Mouse (Mus musculus) heart, postnatal 14 days (tissue): ENCODE results near the gene Cdc6. TPM values are rescaled to one million over a fixed set of nuclear protein-coding genes. Genes with fewer than 3 reads are reported as not detected.

Experiments
- DNase-seq, 2 experiments: peaks; one replicate each; pipeline ENCODE4 v3.0.0; 2021 to 2022
- intact Hi-C: fragments of 180-260 bp; cut with DNase I; formaldehyde crosslinking; loops from one replicate; pipeline ENCODE4 v1.15.1; 2025
- total RNA-seq, 2 experiments: library from RNA; stranded (reverse); gene quantifications; 2 replicates each; pipeline ENCODE4 v1.2.3; 2021

Gene Cdc6
- total RNA-seq, 2 experiments from 2014 or later: 0.72 to 2.2 TPM

GRCm38 (mm10) chr11:98941341-98941825 lies 33.8 kb downstream of the Cdc6 start:
- intact Hi-C loops: no loop called here
- DNase-seq: peak; percentile 79 to 87

GRCm38 (mm10) chr11:98941826-98942550 lies 34.4 kb downstream of the Cdc6 start:
- DNase-seq: peak; percentile 84 to 90
- intact Hi-C loops: no loop called here

- DNase-seq: no peak
- intact Hi-C loops: no loop called here
These were observed 34.9 kb downstream of the Cdc6 start for GRCm38 (mm10) chr11:98942555-98942922.

- peak; percentile 76 to 79 for DNase-seq
- intact Hi-C loops: no loop called here
These were observed 35.5 kb downstream of the Cdc6 start for GRCm38 (mm10) chr11:98942923-98943641.

- peak in 1 of 2 experiments; percentile 60 for DNase-seq
- intact Hi-C loops: no loop called here
These were observed 36.3 kb downstream of the Cdc6 start for GRCm38 (mm10) chr11:98943741-98944461.

GRCm38 (mm10) chr11:98944897-98945604 lies 37.5 kb downstream of the Cdc6 start:
- DNase-seq: peak in 1 of 2 experiments; percentile 12
- intact Hi-C loops: no loop called here

- DNase-seq: peak; percentile 19 to 47
- intact Hi-C loops: no loop called here
These were observed 38.0 kb downstream of the Cdc6 start for GRCm38 (mm10) chr11:98945605-98945977.

GRCm38 (mm10) chr11:98947969-98948569 lies 40.5 kb downstream of the Cdc6 start:
- no peak for DNase-seq
- intact Hi-C loops: no loop called here

GRCm38 (mm10) chr11:98949242-98949957 lies 41.8 kb downstream of the Cdc6 start:
- DNase-seq: no peak
- intact Hi-C loops: no loop called here

- intact Hi-C loops: no loop called here
- DNase-seq: peak; percentile 63 to 78
These were observed 42.4 kb downstream of the Cdc6 start for GRCm38 (mm10) chr11:98949958-98950460.

GRCm38 (mm10) chr11:98950484-98950883 lies 42.9 kb downstream of the Cdc6 start:
- intact Hi-C loops: no loop called here
- no peak for DNase-seq

- intact Hi-C loops: no loop called here
These were observed 43.7 kb downstream of the Cdc6 start for GRCm38 (mm10) chr11:98951026-98951906.

GRCm38 (mm10) chr11:98952111-98952510 lies 44.5 kb downstream of the Cdc6 start:
- DNase-seq: no peak
- intact Hi-C loops: no loop called here

More at GRCm38 (mm10) chr11:98951026-98951906, 43.7 kb downstream of the Cdc6 start:
- DNase-seq: peak; percentile 96 to 97

GRCm38 (mm10) chr11:98952736-98953135 lies 45.1 kb downstream of the Cdc6 start:
- intact Hi-C loops: no loop called here
- peak; percentile 5 to 13 for DNase-seq

- intact Hi-C loops: no loop called here
- peak in 1 of 2 experiments; percentile 8 for DNase-seq
These were observed 45.8 kb downstream of the Cdc6 start for GRCm38 (mm10) chr11:98953361-98953760.

GRCm38 (mm10) chr11:98953835-98954320 lies 46.3 kb downstream of the Cdc6 start:
- intact Hi-C loops: no loop called here
- no peak for DNase-seq

GRCm38 (mm10) chr11:98954373-98954772 lies 46.8 kb downstream of the Cdc6 start:
- peak; percentile 87 to 89 for DNase-seq
- intact Hi-C loops: no loop called here
